Mouse (Mus musculus) MEL (cell line): Measurements from ENCODE around the gene Ncln. TPM values are rescaled to one million over a fixed set of nuclear protein-coding genes. Genes with fewer than 3 reads are reported as not detected.

Source experiments
- DNase-seq: peaks from one replicate; pipeline ENCODE4 v3.0.0; 2011; ENCODE audit warnings: low read depth, low spot score
- H3K27ac ChIP-seq: 2 replicates; pipeline ENCODE4 v1.5.1; 2012; ENCODE audit warnings: low read depth, mild to moderate bottlenecking, control low read depth, low read length, moderate library complexity; ENCODE audit not compliant: control insufficient read depth
- H3K27me3 ChIP-seq, 2 experiments: fragments of 150-350 bp in 1 of 2; sonication (generic) in 1 of 2; 2 replicates each; pipeline ENCODE4 v1.6.1; 2012; ENCODE audit warnings: low read length in 2 of 2, mild to moderate bottlenecking in 2 of 2, improper control_type of control experiment in 1 of 2, moderate library complexity in 1 of 2; ENCODE audit not compliant: insufficient read depth in 2 of 2, control insufficient read depth in 1 of 2
- H3K36me3 ChIP-seq, 2 experiments: 2 replicates each; pipeline ENCODE4 v1.6.1; 2012 to 2014; ENCODE audit warnings: low read length in 2 of 2, improper control_type of control experiment in 1 of 2, inconsistent platforms in 1 of 2, mild to moderate bottlenecking in 1 of 2; ENCODE audit not compliant: insufficient read depth in 2 of 2, control insufficient read depth in 1 of 2
- H3K4me1 ChIP-seq, 2 experiments: fragments of 150-350 bp in 1 of 2; sonication (generic) in 1 of 2; 2 replicates each; pipeline ENCODE4 v1.6.1; 2012; ENCODE audit warnings: low read length in 2 of 2, improper control_type of control experiment in 1 of 2, mild to moderate bottlenecking in 1 of 2; ENCODE audit not compliant: insufficient read depth in 2 of 2, control insufficient read depth in 1 of 2
- H3K4me3 ChIP-seq, 2 experiments: fragments of 150-350 bp in 1 of 2; sonication (generic) in 1 of 2; 2 replicates each; pipeline ENCODE4 v1.5.1; 2012; ENCODE audit warnings: low read depth in 2 of 2, low read length in 2 of 2, mild to moderate bottlenecking in 2 of 2, moderate library complexity in 2 of 2, control low read depth in 1 of 2, improper control_type of control experiment in 1 of 2; ENCODE audit not compliant: control insufficient read depth in 1 of 2, insufficient read depth in 1 of 2
- H3K79me2 ChIP-seq: 2 replicates; pipeline ENCODE4 v1.6.1; 2012; ENCODE audit warnings: mild to moderate bottlenecking, low read length, moderate library complexity; ENCODE audit not compliant: control insufficient read depth, poor library complexity, insufficient read depth
- H3K9ac ChIP-seq: 2 replicates; pipeline ENCODE4 v1.6.1; 2012; ENCODE audit warnings: low read depth, mild to moderate bottlenecking, control low read depth, low read length, moderate library complexity; ENCODE audit not compliant: control insufficient read depth, poor library complexity, severe bottlenecking
- H3K9me3 ChIP-seq: fragments of 150-350 bp; sonication (generic); replicated peaks from 2 replicates; pipeline ENCODE4 v1.6.1; 2012; ENCODE audit warnings: mild to moderate bottlenecking, low read length, improper control_type of control experiment, moderate library complexity; ENCODE audit not compliant: insufficient read depth
- BHLHE40 ChIP-seq: IDR thresholded peaks from 2 replicates; pipeline ENCODE4 v1.6.1; 2012; ENCODE audit warnings: low read depth, mild to moderate bottlenecking, inconsistent platforms, low read length, improper control_type of control experiment, borderline replicate concordance
- CTCF ChIP-seq, 3 experiments: IDR thresholded peaks in 2 of 3; conservative IDR thresholded peaks in 1 of 3; 2 replicates each; pipeline ENCODE4 v1.5.1; 2011 to 2012; ENCODE audit warnings: low read length in 3 of 3, low read depth in 2 of 3, mild to moderate bottlenecking in 2 of 3, improper control_type of control experiment in 1 of 3, inconsistent platforms in 1 of 3, mixed read lengths in 1 of 3, moderate library complexity in 1 of 3; ENCODE audit not compliant: control insufficient read depth in 1 of 3, insufficient read depth in 1 of 3, poor library complexity in 1 of 3, severe bottlenecking in 1 of 3
- E2F4 ChIP-seq: IDR thresholded peaks from 2 replicates; pipeline ENCODE4 v1.6.1; 2011; ENCODE audit warnings: low read depth, low read length, improper control_type of control experiment, borderline replicate concordance
- GABPA ChIP-seq: IDR thresholded peaks from 2 replicates; pipeline ENCODE4 v1.6.1; 2012; ENCODE audit warnings: low read depth, mild to moderate bottlenecking, inconsistent platforms, low read length, improper control_type of control experiment, moderate library complexity
- GATA1 ChIP-seq: IDR thresholded peaks from 2 replicates; pipeline ENCODE4 v1.6.1; 2011; ENCODE audit warnings: low read depth, low read length, improper control_type of control experiment
- HCFC1 ChIP-seq: IDR thresholded peaks from 2 replicates; pipeline ENCODE4 v1.6.1; 2012; ENCODE audit warnings: low read depth, mild to moderate bottlenecking, inconsistent platforms, low read length, improper control_type of control experiment, moderate library complexity
- MAX ChIP-seq: IDR thresholded peaks from 2 replicates; pipeline ENCODE4 v1.6.1; 2011; ENCODE audit warnings: low read length, improper control_type of control experiment
- MAZ ChIP-seq: IDR thresholded peaks from 2 replicates; pipeline ENCODE4 v1.6.1; 2012; ENCODE audit warnings: low read depth, mild to moderate bottlenecking, inconsistent platforms, low read length, improper control_type of control experiment
- MEF2A ChIP-seq: IDR thresholded peaks from 2 replicates; pipeline ENCODE4 v1.6.1; 2014; ENCODE audit warnings: low read depth, mild to moderate bottlenecking, inconsistent platforms, low read length, improper control_type of control experiment; ENCODE audit not compliant: poor library complexity, insufficient replicate concordance, severe bottlenecking; ENCODE audit errors: extremely low read depth
- MXI1 ChIP-seq: IDR thresholded peaks from 2 replicates; pipeline ENCODE4 v1.6.1; 2011; ENCODE audit warnings: mild to moderate bottlenecking, low read depth, low read length, improper control_type of control experiment
- NELFE ChIP-seq: IDR thresholded peaks from 2 replicates; pipeline ENCODE4 v1.6.1; 2011; ENCODE audit warnings: low read depth, low read length, improper control_type of control experiment
- NRF1 ChIP-seq: IDR thresholded peaks from 2 replicates; pipeline ENCODE4 v1.6.1; 2014; ENCODE audit warnings: low read depth, mild to moderate bottlenecking, inconsistent platforms, low read length, improper control_type of control experiment, moderate library complexity; ENCODE audit not compliant: poor library complexity, insufficient read depth, severe bottlenecking
- POLR2A ChIP-seq, 2 experiments: IDR thresholded peaks; 2 replicates each; pipeline ENCODE4 v1.6.1; 2011 to 2012; ENCODE audit warnings: low read length in 2 of 2, mild to moderate bottlenecking in 2 of 2, control low read depth in 1 of 2, improper control_type of control experiment in 1 of 2, low read depth in 1 of 2, moderate library complexity in 1 of 2; ENCODE audit not compliant: control insufficient read depth in 1 of 2, insufficient read depth in 1 of 2, poor library complexity in 1 of 2
- POLR2AphosphoS2 ChIP-seq: IDR thresholded peaks from 2 replicates; pipeline ENCODE4 v1.6.1; 2011; ENCODE audit warnings: low read length, improper control_type of control experiment
- RCOR1 ChIP-seq: IDR thresholded peaks from 2 replicates; pipeline ENCODE4 v1.6.1; 2012; ENCODE audit warnings: low read depth, mild to moderate bottlenecking, inconsistent platforms, low read length, improper control_type of control experiment
- UBTF ChIP-seq: IDR thresholded peaks from 2 replicates; pipeline ENCODE4 v1.6.1; 2012; ENCODE audit warnings: low read depth, mild to moderate bottlenecking, inconsistent platforms, low read length, improper control_type of control experiment, moderate library complexity, borderline replicate concordance; ENCODE audit not compliant: insufficient read depth
- USF2 ChIP-seq, 2 experiments: IDR thresholded peaks; 2 replicates each; pipeline ENCODE4 v1.6.1; 2011 to 2012; ENCODE audit warnings: improper control_type of control experiment in 2 of 2, low read length in 2 of 2, borderline replicate concordance in 1 of 2, inconsistent platforms in 1 of 2, low read depth in 1 of 2, mild to moderate bottlenecking in 1 of 2; ENCODE audit not compliant: insufficient read depth in 1 of 2
- polyA plus RNA-seq, 2 experiments: library from polyadenylated mRNA; stranded (reverse) in 1 of 2; unstranded in 1 of 2; fragments of >175 nt in 1 of 2; fragments of >200 nt in 1 of 2; gene quantifications; 2 replicates each; pipeline versions ENCODE4 v1.2.1 to v1.2.4; 2012; ENCODE audit warnings: low replicate concordance in 2 of 2, low read depth in 1 of 2; ENCODE audit not compliant: insufficient read length in 2 of 2, insufficient read depth in 1 of 2, missing spikeins in 1 of 2
- total RNA-seq: library from RNA; depleted of rRNA; stranded (reverse); fragments of 300-350 nt; gene quantifications from 2 replicates; pipeline ENCODE4 v1.2.3, GENCODE M21; 2012

Ncln gene
- total and polyA plus RNA-seq, 3 experiments = 136 to 276 (median 215) TPM

GRCm38 (mm10) chr10:81454106-81454505 lies 42.1 kb downstream of the Ncln start:
- Histone ChIP-seq H3K9me3 (no peaks in the 10 kb centered on the region), H3K27me3 (peaks cover 3% of the 10 kb centered on the region in 2 experiments; a peak in 3 of 4 replicates)
- DNase-seq = no peak
- TF ChIP-seq GATA1 (no peak), UBTF (no peak)
- TF ChIP-seq, all 39 proteins: peak for 0
- Histone ChIP-seq H3K79me2 (no peaks in the 10 kb centered on the region), H3K9ac (no peak overlapping the region), H3K27ac (no peak overlapping the region), H3K4me3 (no peak overlapping the region), H3K36me3 (no peaks in the 10 kb centered on the region), H3K4me1 (peaks cover 0 to 10% of the 10 kb centered on the region in 2 experiments; a peak in 3 of 4 replicates)

GRCm38 (mm10) chr10:81452947-81453288 lies 43.3 kb downstream of the Ncln start:
- Histone ChIP-seq H3K79me2 (no peaks in the 10 kb centered on the region), H3K4me1 (peaks cover 0 to 10% of the 10 kb centered on the region in 2 experiments; a peak in 3 of 4 replicates), H3K27ac (no peak overlapping the region), H3K4me3 (no peak overlapping the region), H3K36me3 (no peaks in the 10 kb centered on the region), H3K27me3 (peaks cover 3% of the 10 kb centered on the region in 2 experiments; a peak in 3 of 4 replicates), H3K9me3 (no peaks in the 10 kb centered on the region), H3K9ac (no peak overlapping the region)
- no peak for DNase-seq
- no peak for TF ChIP-seq MAX
- TF ChIP-seq NELFE = no peak
- no peak for TF ChIP-seq BHLHE40
- TF ChIP-seq E2F4 = no peak
- no peak for TF ChIP-seq RCOR1
- no peak for TF ChIP-seq HCFC1
- TF ChIP-seq USF2 (IDR thresholded peaks at IDR 0.05; ENCODE audit: borderline replicate concordance in 1 of 2, insufficient read depth in 1 of 2, low read depth in 1 of 2, low read length in 2 of 2) = no peak
- no peak for TF ChIP-seq MEF2A
- no peak for TF ChIP-seq MAZ
- no peak for TF ChIP-seq POLR2AphosphoS2
- TF ChIP-seq GABPA = no peak

GRCm38 (mm10) chr10:81452237-81452946 lies 43.8 kb downstream of the Ncln start:
- peaks cover 3% of the 10 kb centered on the region in 2 experiments; a peak in 3 of 4 replicates for H3K27me3 ChIP-seq
- no peak overlapping the region for H3K27ac ChIP-seq
- no peaks in the 10 kb centered on the region for H3K79me2 ChIP-seq
- DNase-seq = no peak
- H3K36me3 ChIP-seq = no peaks in the 10 kb centered on the region
- no peaks in the 10 kb centered on the region for H3K9me3 ChIP-seq
- H3K4me1 ChIP-seq = peaks cover 0 to 7% of the 10 kb centered on the region in 2 experiments; a peak in 3 of 4 replicates
- no peak overlapping the region for H3K4me3 ChIP-seq
- TF ChIP-seq MXI1 (no peak), POLR2A (IDR thresholded peaks at IDR 0.05; ENCODE audit: control insufficient read depth in 1 of 2, insufficient read depth in 1 of 2, low read depth in 1 of 2, low read length in 2 of 2, poor library complexity in 1 of 2) (no peak), MEF2A (no peak), HCFC1 (no peak), CTCF (IDR thresholded peaks at IDR 0.05 in 2 of 3, conservative IDR thresholded peaks at IDR 0.05 in 1 of 3; ENCODE audit: control insufficient read depth in 1 of 3, insufficient read depth in 1 of 3, low read depth in 2 of 3, low read length in 3 of 3, poor library complexity in 1 of 3, severe bottlenecking in 1 of 3) (no peak), RCOR1 (no peak), NRF1 (no peak)
- TF ChIP-seq, all 39 proteins: peak for 0
- no peak overlapping the region for H3K9ac ChIP-seq
